Mouse (Mus musculus) midbrain, embryonic 13.5 days (tissue): ENCODE measurements at regions not wholly inside any gene's neighbourhood (a gene's known extent, or its start where the extent isn't known, plus 50 kb on each side); places are given as distances from the start of the nearest gene placed in this dataset.

Experiments
- ATAC-seq: fragments of 200-750 bp; cut with Nextera tagmentation; 2 replicates; pipeline ENCODE4 v1.8.0; 2017; ENCODE audit warnings: mild to moderate bottlenecking, moderate TSS enrichment, moderate library complexity
- H3K27ac ChIP-seq: fragments of 300-500 bp; sonication (generic); 2 replicates; pipeline ENCODE4 v1.5.1; 2015; ENCODE audit warnings: inconsistent platforms, mild to moderate bottlenecking, moderate library complexity
- H3K27me3 ChIP-seq: fragments of 300-500 bp; sonication (generic); 2 replicates; pipeline ENCODE4 v1.6.1; 2015; ENCODE audit warnings: mild to moderate bottlenecking, inconsistent platforms
- H3K36me3 ChIP-seq: fragments of 300-500 bp; sonication (generic); 2 replicates; pipeline ENCODE4 v1.6.1; 2015; ENCODE audit warnings: mild to moderate bottlenecking, inconsistent platforms
- H3K4me1 ChIP-seq: fragments of 300-500 bp; sonication (generic); replicated peaks from 2 replicates; pipeline ENCODE4 v1.6.1; 2015; ENCODE audit warnings: inconsistent platforms
- H3K4me2 ChIP-seq: fragments of 300-500 bp; sonication (generic); replicated peaks from 2 replicates; pipeline ENCODE4 v1.6.1; 2015; ENCODE audit warnings: moderate library complexity, mild to moderate bottlenecking, inconsistent platforms
- H3K4me3 ChIP-seq: fragments of 300-500 bp; sonication (generic); replicated peaks from 2 replicates; pipeline ENCODE4 v1.5.1; 2015; ENCODE audit warnings: mild to moderate bottlenecking, inconsistent platforms
- H3K9ac ChIP-seq: fragments of 300-500 bp; sonication (generic); replicated peaks from 2 replicates; pipeline ENCODE4 v1.6.1; 2015; ENCODE audit warnings: mild to moderate bottlenecking, inconsistent platforms
- H3K9me3 ChIP-seq: fragments of 300-500 bp; sonication (generic); 2 replicates; pipeline ENCODE4 v1.6.1; 2016; ENCODE audit warnings: mild to moderate bottlenecking, inconsistent platforms
- WGBS: fragments of 180-500 bp; shearing (Covaris S2); methylation state at CpG from one replicate; pipeline ENCODE4 v1.1.7; 2015; 5-methylcytosine and 5-hydroxymethylcytosine counted together

DNA sequence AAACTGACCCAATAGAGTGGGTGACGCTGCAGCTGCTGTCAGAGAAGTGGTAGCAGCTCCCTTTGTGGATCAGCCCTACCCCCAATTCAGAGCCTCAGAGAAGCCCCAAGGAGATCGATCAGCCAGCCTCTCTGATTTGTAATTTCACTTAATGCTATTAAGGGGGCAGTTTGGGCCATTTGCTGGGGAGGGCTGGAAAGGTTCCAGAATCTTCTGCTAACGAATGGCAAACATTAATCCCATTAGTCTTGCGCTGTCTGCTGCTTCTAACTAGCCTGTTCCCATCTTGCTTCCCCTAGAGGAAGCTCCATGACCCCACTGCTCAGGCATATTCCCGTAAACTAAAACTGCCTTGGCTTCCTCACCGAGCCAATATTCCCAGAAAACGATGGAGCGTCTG, 59.9 kb upstream of the Lrrn2 start:
- no peak for ATAC-seq
- Histone ChIP-seq H3K4me2 (no peak overlapping the region), H3K27me3 (no peaks in the 10 kb centered on the region), H3K9ac (no peak overlapping the region), H3K4me3 (no peak overlapping the region), H3K9me3 (no peaks in the 10 kb centered on the region), H3K4me1 (peaks cover 17% of the 10 kb centered on the region), H3K27ac (no peak overlapping the region; the same call in 1 of the 2 replicates), H3K36me3 (no peaks in the 10 kb centered on the region)
- 38% methylated on average over 8 of the region's 8 CpGs for WGBS

GRCm38 (mm10) chr1:132818296-132818695, 61.8 kb upstream of the Lrrn2 start:
- Histone ChIP-seq H3K36me3 (no peaks in the 10 kb centered on the region), H3K9me3 (no peaks in the 10 kb centered on the region), H3K4me2 (no peak overlapping the region), H3K27me3 (no peaks in the 10 kb centered on the region), H3K9ac (no peak overlapping the region), H3K4me3 (no peak overlapping the region), H3K4me1 (peaks cover 17% of the 10 kb centered on the region), H3K27ac (no peak overlapping the region)
- no peak for ATAC-seq
- WGBS: 63% methylated on average over 7 of the region's 7 CpGs

GRCm38 (mm10) chr1:132817366-132817765, 62.7 kb upstream of the Lrrn2 start:
- no peak for ATAC-seq
- Histone ChIP-seq H3K4me2 (no peak overlapping the region), H3K9ac (no peak overlapping the region), H3K27me3 (no peaks in the 10 kb centered on the region), H3K4me3 (no peak overlapping the region), H3K4me1 (peaks cover 17% of the 10 kb centered on the region), H3K36me3 (no peaks in the 10 kb centered on the region), H3K9me3 (no peaks in the 10 kb centered on the region), H3K27ac (no peak overlapping the region)
- 100% methylated on average over 2 of the region's 2 CpGs for WGBS

DNA sequence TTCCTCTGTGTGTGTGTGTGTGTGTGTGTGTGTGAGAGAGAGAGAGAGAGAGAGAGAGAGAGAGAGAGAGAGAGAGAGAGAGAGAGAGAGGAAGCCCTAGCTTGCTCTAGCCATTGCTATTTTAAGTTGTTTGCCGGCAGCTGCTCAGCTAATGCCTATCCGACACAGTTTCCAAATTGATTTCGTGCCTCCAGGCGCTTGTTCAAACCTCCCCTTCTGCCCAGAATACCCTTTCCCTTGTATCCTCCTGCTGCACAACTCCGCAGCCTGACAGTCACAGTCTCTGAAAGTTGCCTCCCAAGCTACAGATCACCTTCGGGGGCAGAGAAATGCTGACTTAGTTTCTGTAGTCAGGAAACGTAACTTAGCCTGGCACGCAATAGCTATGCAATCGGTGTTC, 63.9 kb upstream of the Nfasc start:
- 71% methylated on average over 9 of the region's 9 CpGs for WGBS
- Histone ChIP-seq H3K27ac (no peak overlapping the region), H3K4me2 (no peak overlapping the region), H3K9me3 (no peaks in the 10 kb centered on the region), H3K27me3 (0 out of 2 replicates have a peak, but pooled peaks cover 3% of the 10 kb centered on the region), H3K4me3 (no peak overlapping the region), H3K36me3 (no peaks in the 10 kb centered on the region), H3K9ac (no peak overlapping the region), H3K4me1 (peaks cover 24% of the 10 kb centered on the region)
- no peak for ATAC-seq

DNA sequence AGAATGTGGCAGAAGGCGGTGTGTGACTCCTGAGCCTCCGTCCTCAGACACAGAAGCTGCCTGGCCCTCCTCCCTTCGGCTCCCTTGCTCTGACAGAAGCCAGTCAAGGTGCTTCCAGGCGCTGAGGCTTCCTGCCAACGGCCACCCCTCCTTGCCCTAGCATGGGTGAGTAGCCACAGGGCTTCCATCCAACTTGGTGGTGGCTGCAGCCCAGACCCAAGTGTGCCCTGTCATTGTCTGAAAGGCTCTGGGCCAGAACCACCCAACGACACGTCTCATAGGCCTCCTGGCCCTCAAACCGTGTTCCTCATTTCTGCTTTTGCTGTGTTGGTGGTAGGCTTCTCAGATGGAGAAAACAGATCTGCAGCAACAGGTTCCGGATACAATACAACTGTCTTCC, 62.2 kb upstream of the Nfasc start:
- WGBS: 86% methylated on average over 9 of the region's 9 CpGs
- H3K4me3 ChIP-seq: no peak overlapping the region
- no peak overlapping the region for H3K4me2 ChIP-seq
- H3K9me3 ChIP-seq: no peaks in the 10 kb centered on the region
- H3K9ac ChIP-seq: no peak overlapping the region
- no peaks in the 10 kb centered on the region for H3K36me3 ChIP-seq
- 0 out of 2 replicates have a peak, but pooled peaks cover 8% of the 10 kb centered on the region for H3K27me3 ChIP-seq
- no peak for ATAC-seq
- H3K27ac ChIP-seq: no peak overlapping the region
- peaks cover 36% of the 10 kb centered on the region for H3K4me1 ChIP-seq

GRCm38 (mm10) chr1:132802380-132802779, 60.8 kb upstream of the Nfasc start:
- peaks cover 8% of the 10 kb centered on the region; the same call in 1 of the 2 replicates for H3K27me3 ChIP-seq
- H3K4me3 ChIP-seq: no peak overlapping the region
- H3K9me3 ChIP-seq: no peaks in the 10 kb centered on the region
- H3K4me2 ChIP-seq: no peak overlapping the region
- 33% methylated on average over 4 of the region's 4 CpGs for WGBS
- H3K9ac ChIP-seq: no peak overlapping the region
- ATAC-seq: no peak
- peaks cover 36% of the 10 kb centered on the region for H3K4me1 ChIP-seq
- no peaks in the 10 kb centered on the region for H3K36me3 ChIP-seq
- no peak overlapping the region for H3K27ac ChIP-seq

DNA sequence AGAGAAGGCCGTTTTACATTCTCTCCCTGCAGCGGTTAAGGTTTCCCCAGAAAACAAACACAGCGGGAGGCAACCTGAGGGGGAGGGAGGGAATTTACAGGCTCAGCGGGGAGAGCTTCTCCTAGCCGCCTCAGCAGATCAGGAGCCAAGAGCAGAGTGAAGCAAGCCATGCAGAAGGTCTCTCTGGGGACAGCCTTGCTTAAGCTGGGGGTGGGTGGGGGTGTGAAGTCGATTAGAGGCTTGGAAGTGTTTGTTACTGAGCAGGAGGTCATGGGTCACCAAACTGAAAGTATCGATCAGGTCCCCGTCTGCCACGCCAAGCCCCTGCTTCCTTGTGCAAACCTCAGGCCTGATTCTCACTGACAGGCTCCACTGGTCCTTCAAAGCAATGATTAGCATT, 58.7 kb upstream of the Nfasc start:
- Histone ChIP-seq H3K9ac (0 out of 2 replicates have a peak overlapping the region, but pooled peaks have one; percentile 14), H3K4me1 (peaks cover 29% of the 10 kb centered on the region), H3K36me3 (no peaks in the 10 kb centered on the region), H3K4me3 (no peak overlapping the region), H3K27ac (no peak overlapping the region), H3K27me3 (peaks cover 8% of the 10 kb centered on the region; the same call in 1 of the 2 replicates), H3K9me3 (no peaks in the 10 kb centered on the region), H3K4me2 (peak overlapping the region; percentile 17; the same call in 1 of the 2 replicates)
- ATAC-seq: 0 out of 2 replicates have a peak, but pooled peaks have one; percentile 14
- under 1% methylated on average over 9 of the region's 9 CpGs for WGBS

DNA sequence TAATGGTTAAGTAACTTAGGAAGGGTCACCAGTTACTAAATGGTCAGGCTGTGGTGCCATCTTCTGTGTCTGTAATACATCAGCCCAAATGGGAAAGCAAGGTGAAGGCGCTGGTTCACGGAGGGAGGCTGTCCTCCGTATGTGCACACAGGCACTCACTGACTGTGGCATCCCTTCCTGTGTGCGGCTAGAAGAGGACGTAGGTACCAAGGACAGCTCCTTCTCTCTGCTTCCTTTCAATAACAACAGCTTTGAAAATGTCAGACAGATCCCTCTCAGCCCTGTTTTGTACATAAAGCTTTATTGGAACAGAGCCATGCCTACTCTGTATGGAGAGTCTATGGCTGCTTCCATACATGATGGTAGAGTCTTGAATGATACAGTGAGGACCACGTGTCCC, 57.7 kb upstream of the Nfasc start:
- no peaks in the 10 kb centered on the region for H3K36me3 ChIP-seq

DNA sequence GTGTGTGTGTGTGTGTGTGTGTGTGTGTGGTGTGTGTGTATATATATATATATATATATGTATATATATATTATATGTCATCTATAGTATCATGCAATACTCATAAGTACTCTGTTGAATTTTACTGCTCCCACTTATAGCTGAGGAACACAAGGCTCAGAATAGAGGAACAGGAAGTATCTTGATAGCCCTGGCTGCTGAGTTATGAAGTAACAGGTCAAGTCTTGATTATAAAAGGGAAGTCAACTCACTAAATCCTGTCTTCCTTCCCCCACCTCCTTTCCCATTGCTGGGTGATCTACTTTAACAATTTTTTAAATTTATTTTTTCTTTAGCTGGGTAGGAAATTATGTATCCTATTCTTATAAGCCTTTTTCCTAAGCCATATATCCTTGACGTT, 52.9 kb upstream of the Nfasc start:
- 89% methylated on average over 1 of the region's 1 CpGs for WGBS
- Histone ChIP-seq H3K4me3 (no peak overlapping the region), H3K36me3 (no peaks in the 10 kb centered on the region), H3K9ac (no peak overlapping the region), H3K27me3 (peaks cover under 1% of the 10 kb centered on the region; the same call in 1 of the 2 replicates), H3K4me1 (0 out of 2 replicates have a peak, but pooled peaks cover under 1% of the 10 kb centered on the region), H3K9me3 (no peaks in the 10 kb centered on the region), H3K27ac (no peak overlapping the region), H3K4me2 (no peak overlapping the region)
- ATAC-seq: no peak

More for the DNA sequence above, 57.7 kb upstream of the Nfasc start:
- Histone ChIP-seq H3K27me3 (peaks cover 8% of the 10 kb centered on the region; the same call in 1 of the 2 replicates), H3K4me2 (no peak overlapping the region), H3K9me3 (no peaks in the 10 kb centered on the region), H3K4me3 (no peak overlapping the region), H3K4me1 (peaks cover 19% of the 10 kb centered on the region), H3K27ac (no peak overlapping the region), H3K9ac (no peak overlapping the region)
- ATAC-seq: no peak
- 8% methylated on average over 6 of the region's 6 CpGs for WGBS
